In genomic region chr17:47528919-47529318, GRCm38 (mm10) we compare ENCODE assay signal across 11 mouse cellular contexts. TPM values are rescaled to one million over a fixed set of nuclear protein-coding genes. Genes with fewer than 3 reads are reported as not detected.
DNase-seq lines count a peak whose midpoint lies in the region; ATAC-seq lines count a peak whose summit lies in the region.
"Had no signal": no experiment of that assay in that cellular context is flagged by ENCODE, and none has a peak within 500 bp of the region (broad histone marks: within the 10 kb centered on the region; RNA-seq: fewer than 3 reads in every experiment).

No protein-coding gene starts in this region.

- no peaks in the 10 kb centered on the region for H3K36me3 ChIP-seq in heart, embryonic 10.5 days
- H3K36me3 ChIP-seq in heart, embryonic 12.5 days: no peaks in the 10 kb centered on the region
- no peaks in the 10 kb centered on the region for H3K36me3 ChIP-seq in lung, embryonic 15.5 days
- H3K36me3 ChIP-seq: neural tube, embryonic 13.5 days had no signal

- H3K4me1 ChIP-seq in heart, embryonic 10.5 days: peaks cover 49% of the 10 kb centered on the region
- peaks cover 52% of the 10 kb centered on the region for H3K4me1 ChIP-seq in heart, embryonic 12.5 days (replicated peaks)
- peaks cover 32% of the 10 kb centered on the region for H3K4me1 ChIP-seq in lung, embryonic 15.5 days

- H3K4me3 ChIP-seq in heart, embryonic 10.5 days: no peak overlapping the region
- H3K4me3 ChIP-seq in heart, embryonic 12.5 days: no peak overlapping the region
- no peak overlapping the region for H3K4me3 ChIP-seq in lung, embryonic 15.5 days
- H3K4me3 ChIP-seq: neural tube, embryonic 13.5 days had no signal

- WGBS in heart, embryonic 10.5 days: 84% methylated on average over 8 of the region's 8 CpGs
- 81% methylated on average over 8 of the region's 8 CpGs for WGBS in heart, embryonic 12.5 days
- WGBS in lung, embryonic 15.5 days: 72% methylated on average over 8 of the region's 8 CpGs

- peak overlapping the region; percentile 91 for H3K27ac ChIP-seq in heart, embryonic 10.5 days
- H3K27ac ChIP-seq in heart, embryonic 12.5 days (ENCODE audit: poor library complexity, severe bottlenecking): no peak overlapping the region
- peak overlapping the region; percentile 96 for H3K27ac ChIP-seq in lung, embryonic 15.5 days

- H3K27me3 ChIP-seq in heart, embryonic 10.5 days (ENCODE audit: insufficient read depth, poor library complexity, severe bottlenecking): no peaks in the 10 kb centered on the region
- no peaks in the 10 kb centered on the region for H3K27me3 ChIP-seq in heart, embryonic 12.5 days (replicated peaks)
- no peaks in the 10 kb centered on the region for H3K27me3 ChIP-seq in lung, embryonic 15.5 days
- H3K27me3 ChIP-seq: neural tube, embryonic 13.5 days had no signal

- no peak for ATAC-seq in heart, embryonic 12.5 days (ENCODE audit: insufficient number of reproducible peaks, low FRiP score)
- ATAC-seq in lung, embryonic 15.5 days (ENCODE audit: borderline replicate concordance, extremely low read depth, low FRiP score, low TSS enrichment): no peak
- no peak for ATAC-seq in megakaryocyte progenitor cell, adult 5-6 weeks (replicated peaks; ENCODE audit: poor library complexity)

- H3K9ac ChIP-seq in heart, embryonic 12.5 days: no peak overlapping the region
- no peak overlapping the region for H3K9ac ChIP-seq in lung, embryonic 15.5 days
- H3K9ac ChIP-seq: neural tube, embryonic 13.5 days had no signal

- H3K4me2 ChIP-seq in heart, embryonic 12.5 days: no peak overlapping the region
- H3K4me2 ChIP-seq in lung, embryonic 15.5 days: no peak overlapping the region
- H3K4me2 ChIP-seq: neural tube, embryonic 13.5 days had no signal

- DNase-seq in heart, embryonic 10.5 days (ENCODE audit: low spot score): no peak
- no peak for DNase-seq in lung, postnatal 25 days (ENCODE audit: low spot score)
- DNase-seq in adipocyte (ENCODE audit: low spot score): peak; percentile 45
- DNase-seq in retina, embryonic 14.5 days (ENCODE audit: low spot score): peak; percentile 40
- DNase-seq in heart, adult 8-10 months (ENCODE audit: low spot score): no peak
- DNase-seq: cerebellum, adult 8-10 months; layer of hippocampus, adult 9-11 months had no signal

- H3K9me3 ChIP-seq in heart, embryonic 10.5 days: no peaks in the 10 kb centered on the region
- no peaks in the 10 kb centered on the region for H3K9me3 ChIP-seq in heart, embryonic 12.5 days (replicated peaks)
- no peaks in the 10 kb centered on the region for H3K9me3 ChIP-seq in lung, embryonic 15.5 days
- H3K9me3 ChIP-seq: neural tube, embryonic 13.5 days had no signal

RNA-seq across cellular contexts. Expression of gene Ccnd3, which starts 24.1 kb away (rescaled TPM):
- polyA plus RNA-seq in heart, embryonic 10.5 days (2016; fragmentation: Nextera tagmentation; extraction: Ambion mirVana): 552 and 644 TPM in 2 replicates
- 533 and 538 TPM in 2 replicates for polyA plus RNA-seq in heart, embryonic 12.5 days (2016; fragmentation: Nextera tagmentation; extraction: Ambion mirVana)
- polyA plus RNA-seq in lung, embryonic 15.5 days (2015; fragmentation: Nextera tagmentation; extraction: Ambion mirVana): 286 and 294 TPM in 2 replicates
- 95.3 and 100 TPM in 2 replicates for total RNA-seq in megakaryocyte progenitor cell, adult 5-6 weeks (2015)
- 51.4 and 53.8 TPM in 2 replicates for total RNA-seq in megakaryocyte progenitor cell, adult 5-6 weeks (2017)
- 10 to 100 TPM; 74.4 to 82.2 (median 75.2) TPM for total RNA-seq in heart, adult 8-10 months (2022)

RNA-seq across cellular contexts. Expression of gene Taf8, which starts 26.8 kb away (rescaled TPM):
- polyA plus RNA-seq in heart, embryonic 10.5 days (2016; fragmentation: Nextera tagmentation; extraction: Ambion mirVana): 23.0 and 28.5 TPM in 2 replicates
- 21.1 and 22.1 TPM in 2 replicates for polyA plus RNA-seq in heart, embryonic 12.5 days (2016; fragmentation: Nextera tagmentation; extraction: Ambion mirVana)
- 25.6 and 32.3 TPM in 2 replicates for polyA plus RNA-seq in lung, embryonic 15.5 days (2015; fragmentation: Nextera tagmentation; extraction: Ambion mirVana)
- total RNA-seq in megakaryocyte progenitor cell, adult 5-6 weeks (2015): 14.7 and 19.1 TPM in 2 replicates
- 32.1 and 33.4 TPM in 2 replicates for total RNA-seq in megakaryocyte progenitor cell, adult 5-6 weeks (2017)
- total RNA-seq in heart, adult 8-10 months (2022): 10 to 100 TPM in 2 of 4 experiments, 1 to 10 TPM in 2; 9.1 to 12.5 (median 10.4) TPM

Comparison
In these comparisons a context has a peak if more than half of its experiments do, and no peak if none do; other contexts are left out.
1. DNase-seq: peak in adipocyte (single experiment) and retina, embryonic 14.5 days (single experiment); none in heart, embryonic 10.5 days (single experiment), lung, postnatal 25 days (single experiment) and heart, adult 8-10 months (single experiment).